Mouse (Mus musculus) lung, embryonic 14.5 days (tissue): ENCODE data around the gene Fkbpl. TPM values are rescaled to one million over a fixed set of nuclear protein-coding genes. Genes with fewer than 3 reads are reported as not detected.

Experiments used
- ATAC-seq: fragments of 200-750 bp; cut with Nextera tagmentation; 2 replicates; pipeline ENCODE4 v1.8.0; 2017; ENCODE audit warnings: mild to moderate bottlenecking, moderate TSS enrichment, moderate library complexity; ENCODE audit not compliant: insufficient read depth
- DNase-seq: peaks from one replicate; pipeline ENCODE4 v3.0.0-alpha.2; 2015
- H3K27ac ChIP-seq: fragments of 300-500 bp; sonication (generic); 2 replicates; pipeline ENCODE4 v1.5.1; 2014; ENCODE audit warnings: low read depth, mild to moderate bottlenecking, moderate library complexity
- H3K27me3 ChIP-seq: fragments of 300-500 bp; sonication (generic); 2 replicates; pipeline ENCODE4 v1.6.1; 2014; ENCODE audit warnings: low read length, control low read depth; ENCODE audit not compliant: insufficient read depth
- H3K36me3 ChIP-seq: fragments of 300-500 bp; sonication (generic); 2 replicates; pipeline ENCODE4 v1.6.1; 2014; ENCODE audit warnings: control low read depth; ENCODE audit not compliant: insufficient read depth
- H3K4me1 ChIP-seq: fragments of 300-500 bp; sonication (generic); 2 replicates; pipeline ENCODE4 v1.6.1; 2014; ENCODE audit warnings: antibody characterized with exemption, control low read depth; ENCODE audit not compliant: insufficient read depth
- H3K4me2 ChIP-seq: fragments of 300-500 bp; sonication (generic); 2 replicates; pipeline ENCODE4 v1.6.1; 2014; ENCODE audit warnings: mild to moderate bottlenecking
- H3K4me3 ChIP-seq: fragments of 300-500 bp; sonication (generic); 2 replicates; pipeline ENCODE4 v1.5.1; 2014; ENCODE audit warnings: low read depth, low read length
- H3K9ac ChIP-seq: fragments of 300-500 bp; sonication (generic); 2 replicates; pipeline ENCODE4 v1.6.1; 2014
- H3K9me3 ChIP-seq: fragments of 300-500 bp; sonication (generic); 2 replicates; pipeline ENCODE4 v1.6.1; 2016; ENCODE audit warnings: low read depth, low read length, control low read depth
- CTCF ChIP-seq: IDR thresholded peaks from 2 replicates; pipeline ENCODE4 v1.5.1; 2016; ENCODE audit warnings: antibody characterized with exemption, low read depth
- WGBS: fragments of 180-500 bp; shearing (Covaris S2); extraction: QIAGEN DNeasy Blood & Tissue Kit; methylation state at CpG from one replicate; pipeline ENCODE4 v1.1.7; 2014; 5-methylcytosine and 5-hydroxymethylcytosine counted together
- polyA plus RNA-seq: library from polyadenylated mRNA; unstranded; fragments of >200 nt; fragmentation: Nextera tagmentation; extraction: Ambion mirVana; gene quantifications from 2 replicates; pipeline ENCODE4 v1.2.1, GENCODE M21; 2014

The Fkbpl gene
- polyA plus RNA-seq, 1 experiment from 2014 or later, result 11.1 TPM

DNA sequence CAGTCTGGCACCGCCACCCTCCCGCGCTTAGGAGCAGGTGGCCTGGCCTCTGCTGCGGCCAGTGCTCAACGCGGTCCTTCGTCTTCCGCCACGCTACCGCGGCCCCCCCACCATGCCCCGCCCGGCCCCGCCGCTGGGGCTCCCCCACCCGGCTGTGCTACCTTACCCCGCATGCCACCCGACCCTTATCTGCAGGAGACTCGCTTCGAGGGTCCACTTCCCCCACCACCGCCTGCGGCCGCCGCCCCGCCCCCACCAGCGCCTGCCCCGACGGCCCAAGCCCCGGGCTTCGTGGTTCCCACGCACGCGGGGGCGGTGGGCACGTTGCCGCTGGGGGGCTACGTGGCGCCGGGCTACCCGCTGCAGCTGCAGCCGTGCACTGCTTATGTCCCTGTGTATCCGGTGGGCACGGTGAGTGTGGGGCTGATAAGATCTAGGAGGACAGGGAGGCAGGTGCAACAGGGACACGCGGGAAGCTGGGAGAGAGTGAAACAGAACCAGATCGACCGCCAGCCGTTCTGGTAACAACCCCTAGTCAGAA, 13.7 kb upstream of the Fkbpl start:
- DNase-seq (no peak), ATAC-seq (no peak)
- H3K9ac ChIP-seq, result no peak overlapping the region; the same call in 1 of the 2 replicates
- H3K4me1 ChIP-seq, result peaks cover 16% of the 10 kb centered on the region; the same call in 1 of the 2 replicates
- peak overlapping the region; percentile 23 for H3K4me3 ChIP-seq
- TF ChIP-seq CTCF, result no peak
- H3K36me3 ChIP-seq, result no peaks in the 10 kb centered on the region
- H3K4me2 ChIP-seq, result peak overlapping the region; percentile 48
- H3K27me3 ChIP-seq, result peaks cover 51% of the 10 kb centered on the region
- no peak overlapping the region for H3K27ac ChIP-seq
- WGBS, result 1% methylated on average over 48 of the region's 48 CpGs
- no peaks in the 10 kb centered on the region for H3K9me3 ChIP-seq

DNA sequence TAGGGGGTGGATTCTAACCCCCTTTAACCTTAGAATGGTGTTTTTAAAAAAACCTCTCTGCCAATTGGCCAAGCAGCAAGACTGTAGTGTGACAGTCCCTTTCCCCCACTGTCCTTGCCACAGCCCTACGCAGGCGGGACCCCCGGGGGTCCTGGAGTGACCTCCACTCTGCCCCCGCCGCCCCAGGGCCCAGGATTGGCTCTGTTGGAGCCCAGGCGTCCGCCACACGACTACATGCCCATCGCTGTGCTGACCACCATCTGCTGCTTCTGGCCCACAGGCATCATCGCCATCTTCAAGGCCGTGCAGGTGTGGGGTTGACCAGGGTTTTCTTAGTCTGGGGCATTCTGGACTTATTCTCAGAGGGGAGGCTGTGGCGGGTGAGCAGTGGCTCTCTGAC, 12.9 kb upstream of the Fkbpl start:
- H3K27me3 ChIP-seq, result peaks cover 51% of the 10 kb centered on the region
- no peak overlapping the region; the same call in 1 of the 2 replicates for H3K9ac ChIP-seq
- no peaks in the 10 kb centered on the region for H3K36me3 ChIP-seq
- H3K27ac ChIP-seq, result no peak overlapping the region
- no peaks in the 10 kb centered on the region for H3K9me3 ChIP-seq
- peaks cover 10% of the 10 kb centered on the region; the same call in 1 of the 2 replicates for H3K4me1 ChIP-seq
- WGBS, result 6% methylated on average over 12 of the region's 12 CpGs
- ATAC-seq (no peak), DNase-seq (no peak)
- peak overlapping the region; percentile 67 for H3K4me2 ChIP-seq
- no peak for TF ChIP-seq CTCF
- H3K4me3 ChIP-seq, result peak overlapping the region; percentile 37

DNA sequence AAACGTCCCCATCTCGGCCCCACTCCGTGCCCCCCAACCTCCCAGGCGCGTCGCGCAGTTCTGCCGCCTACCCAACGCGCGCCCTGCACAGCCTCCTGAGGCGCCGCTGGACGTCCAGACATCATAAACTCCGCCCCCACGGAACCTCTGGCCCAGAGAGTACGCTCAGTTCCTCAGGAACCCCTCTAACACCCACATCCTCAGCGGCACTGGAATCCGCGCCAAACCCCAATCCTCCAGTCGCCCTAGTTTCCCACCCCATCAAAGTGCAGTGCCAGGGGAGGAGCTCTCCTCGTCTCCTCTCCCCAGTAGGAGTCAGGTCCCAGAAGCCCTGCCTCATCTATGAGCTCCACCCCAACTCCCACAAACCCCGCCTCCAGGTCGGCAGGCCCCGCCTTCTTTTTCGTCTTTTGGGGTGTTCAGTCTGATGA, 12.3 kb upstream of the Fkbpl start:
- peak; percentile 36 for ATAC-seq

DNA sequence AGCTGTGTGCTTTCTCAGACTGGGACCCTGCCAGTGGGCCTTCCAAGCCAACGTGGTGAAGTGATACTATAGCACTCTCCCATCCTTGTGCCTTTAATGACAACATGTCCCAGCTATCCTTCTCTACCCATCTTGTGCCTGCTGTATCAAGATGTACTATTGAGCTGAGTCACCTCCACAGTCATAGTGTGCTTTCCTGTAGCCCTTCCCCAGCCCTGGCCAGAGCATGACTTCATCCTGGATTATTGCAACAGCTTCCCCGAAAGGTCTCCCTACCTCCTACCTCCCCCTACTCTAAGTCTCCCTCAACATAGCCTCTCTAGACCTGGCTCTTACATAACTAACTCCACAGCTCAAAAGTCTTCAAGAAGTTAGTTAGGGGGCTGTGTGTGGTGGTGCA, 8.9 kb upstream of the Fkbpl start:
- H3K27me3 ChIP-seq, result peaks cover 32% of the 10 kb centered on the region
- 60% methylated on average over 2 of the region's 2 CpGs for WGBS
- TF ChIP-seq CTCF, result no peak

More for the DNA sequence above, 12.3 kb upstream of the Fkbpl start:
- WGBS, result under 1% methylated on average over 26 of the region's 26 CpGs
- peak; percentile 80 for DNase-seq
- H3K27me3 ChIP-seq, result peaks cover 51% of the 10 kb centered on the region
- no peaks in the 10 kb centered on the region for H3K9me3 ChIP-seq
- TF ChIP-seq CTCF, result no peak
- peak overlapping the region; percentile 37 for H3K4me3 ChIP-seq
- H3K4me1 ChIP-seq, result peaks cover 10% of the 10 kb centered on the region; the same call in 1 of the 2 replicates
- peak overlapping the region; percentile 2; the same call in 1 of the 2 replicates for H3K9ac ChIP-seq
- H3K27ac ChIP-seq, result no peak overlapping the region
- H3K4me2 ChIP-seq, result peak overlapping the region; percentile 67
- H3K36me3 ChIP-seq, result no peaks in the 10 kb centered on the region

DNA sequence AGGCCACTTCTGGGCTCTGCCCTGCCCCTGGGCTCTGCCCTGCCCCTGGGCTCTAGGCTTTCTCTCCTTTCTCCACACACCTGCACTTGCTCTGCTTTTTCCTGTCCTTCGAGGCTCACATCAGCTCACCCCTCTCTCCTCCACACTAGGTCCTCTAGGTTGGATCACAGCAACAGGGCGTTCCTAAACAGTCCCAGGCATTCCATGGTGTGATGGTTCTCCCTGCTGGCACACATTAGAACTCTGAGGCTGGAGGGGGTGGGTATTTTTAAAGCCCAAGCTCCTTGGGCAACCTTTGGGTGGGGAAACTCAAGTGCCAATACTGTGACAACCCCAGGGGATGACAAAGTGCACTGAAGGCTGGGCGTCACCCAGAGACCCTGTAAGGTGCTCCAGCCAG, 7.1 kb upstream of the Fkbpl start:
- 60% methylated on average over 3 of the region's 3 CpGs for WGBS
- peaks cover 15% of the 10 kb centered on the region; the same call in 1 of the 2 replicates for H3K27me3 ChIP-seq
- TF ChIP-seq CTCF, result no peak
- DNase-seq (no peak), ATAC-seq (no peak)
- no peak overlapping the region for H3K9ac ChIP-seq
- H3K4me3 ChIP-seq, result no peak overlapping the region
- no peak overlapping the region for H3K4me2 ChIP-seq
- H3K4me1 ChIP-seq, result no peaks in the 10 kb centered on the region
- no peaks in the 10 kb centered on the region for H3K9me3 ChIP-seq
- no peak overlapping the region for H3K27ac ChIP-seq
- H3K36me3 ChIP-seq, result no peaks in the 10 kb centered on the region

More for the DNA sequence above, 8.9 kb upstream of the Fkbpl start:
- Histone ChIP-seq H3K4me2 (no peak overlapping the region), H3K4me3 (no peak overlapping the region), H3K9ac (no peak overlapping the region), H3K9me3 (no peaks in the 10 kb centered on the region), H3K4me1 (peaks cover 3% of the 10 kb centered on the region; the same call in 1 of the 2 replicates), H3K36me3 (no peaks in the 10 kb centered on the region), H3K27ac (no peak overlapping the region)
- no peak for ATAC-seq
- no peak for DNase-seq

DNA sequence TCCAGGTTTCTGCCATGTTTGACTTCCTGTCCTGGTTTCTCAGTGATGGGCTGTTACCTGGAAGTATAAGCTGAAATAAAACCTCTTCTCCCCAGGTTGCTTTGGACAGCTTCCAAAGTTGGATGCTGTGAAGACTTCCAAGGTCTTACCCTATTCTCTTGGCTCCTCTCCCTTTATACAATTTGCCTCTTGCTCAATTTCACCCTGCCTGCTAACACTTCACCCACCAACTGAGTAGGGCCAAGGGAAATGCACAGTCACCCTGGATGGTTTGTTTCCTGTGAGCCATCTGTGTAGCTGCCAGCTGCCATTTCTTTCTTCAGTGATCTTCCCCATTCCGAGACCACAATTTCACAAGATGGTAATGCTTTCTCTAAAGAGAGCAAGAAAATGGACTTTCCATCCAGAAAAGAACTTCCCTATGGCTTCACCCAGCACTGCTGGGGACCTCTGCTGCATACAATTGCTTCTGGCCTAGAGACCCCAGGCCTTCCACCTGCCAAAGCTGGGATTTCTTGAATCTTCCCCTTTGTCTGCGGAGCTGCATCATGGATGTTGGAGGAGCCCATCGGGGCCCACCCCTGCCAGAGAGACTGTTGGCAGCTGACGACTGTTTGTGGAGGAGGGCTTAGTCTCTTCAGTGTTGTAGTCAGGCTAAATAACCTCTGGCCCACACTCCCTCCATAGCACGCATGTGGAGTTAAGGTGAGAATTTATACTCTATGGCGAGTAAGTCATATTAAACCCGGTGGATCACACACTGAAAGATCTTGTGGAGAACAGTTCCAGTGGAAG, 4.9 kb upstream of the Fkbpl start:
- H3K36me3 ChIP-seq, result no peaks in the 10 kb centered on the region
- no peak overlapping the region for H3K27ac ChIP-seq
- WGBS, result 77% methylated on average over 7 of the region's 7 CpGs
- TF ChIP-seq CTCF, result no peak
- no peaks in the 10 kb centered on the region for H3K27me3 ChIP-seq
- H3K9ac ChIP-seq, result no peak overlapping the region
- no peak for ATAC-seq
- no peak overlapping the region for H3K4me3 ChIP-seq
- DNase-seq, result no peak
- H3K4me2 ChIP-seq, result no peak overlapping the region
- H3K4me1 ChIP-seq, result no peaks in the 10 kb centered on the region
- H3K9me3 ChIP-seq, result no peaks in the 10 kb centered on the region

DNA sequence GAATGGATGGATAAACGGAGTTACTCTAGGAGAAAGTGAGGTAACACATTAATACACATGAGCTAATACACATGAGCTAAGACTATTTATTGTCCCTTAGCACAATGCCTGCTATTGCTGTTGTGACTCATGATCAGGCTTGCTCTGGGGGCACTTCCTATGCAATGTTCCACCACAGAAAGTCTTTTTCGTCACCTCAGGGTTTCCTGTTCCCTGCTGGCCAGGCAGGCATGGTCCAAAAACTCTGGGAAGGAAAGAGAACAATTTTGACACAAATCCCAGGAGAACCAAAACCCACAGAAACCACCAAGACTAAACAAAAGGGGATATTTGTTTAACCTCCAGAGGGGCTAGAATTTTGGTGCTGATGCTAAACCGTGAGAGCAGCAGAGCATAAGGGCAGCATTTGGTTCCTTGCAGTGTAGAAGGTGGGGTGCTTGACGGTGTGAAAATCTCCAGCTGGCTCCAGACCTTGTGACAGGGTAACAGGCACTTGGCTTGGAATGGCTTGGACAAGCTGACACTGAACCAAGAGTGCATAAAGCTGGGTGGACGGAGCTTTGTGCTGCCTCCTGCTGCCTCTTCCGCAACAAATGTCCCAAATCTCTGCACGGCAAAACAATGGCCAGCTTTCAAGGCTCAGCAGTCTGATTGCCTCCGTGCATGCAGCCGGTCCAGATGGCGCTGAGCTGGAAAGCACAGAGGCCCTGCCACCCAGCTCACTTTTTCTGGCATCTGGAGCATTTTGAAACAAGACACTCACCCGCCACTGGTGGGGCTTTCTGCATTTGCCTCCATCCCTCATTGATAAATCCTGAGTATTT, 3.6 kb upstream of the Fkbpl start:
- Histone ChIP-seq H3K9ac (no peak overlapping the region), H3K4me3 (no peak overlapping the region), H3K4me1 (peaks cover 4% of the 10 kb centered on the region; the same call in 1 of the 2 replicates), H3K9me3 (no peaks in the 10 kb centered on the region), H3K36me3 (0 out of 2 replicates have a peak, but pooled peaks cover 3% of the 10 kb centered on the region), H3K27me3 (no peaks in the 10 kb centered on the region), H3K4me2 (no peak overlapping the region), H3K27ac (peak overlapping the region; percentile 48; the same call in 1 of the 2 replicates)
- TF ChIP-seq CTCF, result peak; percentile 38
- ATAC-seq (no peak), DNase-seq (peak; percentile 59)
- 18% methylated on average over 11 of the region's 11 CpGs for WGBS
